Mouse (Mus musculus): ENCODE results near the gene St6galnac3. TPM values are rescaled to one million over a fixed set of nuclear protein-coding genes. Genes with fewer than 3 reads are reported as not detected.

Gene St6galnac3
- total and polyA plus RNA-seq, 3 experiments = 0.08 to 1.1 (median 0.38) TPM

DNA sequence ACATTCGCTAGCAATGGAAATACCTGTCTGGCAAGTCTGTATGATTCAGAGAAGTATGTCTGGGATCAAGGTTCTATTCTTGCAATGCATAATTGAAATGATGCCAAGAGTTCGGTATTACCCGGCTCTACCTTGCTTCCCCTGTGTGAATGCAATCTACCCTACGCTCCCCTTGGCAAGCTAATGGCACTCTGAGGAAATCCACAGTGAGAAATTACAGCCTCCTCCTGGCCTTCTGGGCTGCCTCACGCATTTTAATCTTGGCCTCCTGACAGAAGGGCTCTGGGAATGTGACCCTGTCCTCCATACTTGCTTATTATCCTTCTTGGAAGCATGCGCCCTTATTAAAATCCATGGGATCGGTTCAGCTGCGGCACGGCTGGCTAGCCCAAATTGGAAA is 235.3 kb downstream of the St6galnac3 start:
- dilution Hi-C loops (cut with MboI; ENCODE audit: extremely low pct_ligation_motif_present, extremely low pct_unique_long_range_greater_than_20kb, low sequenced_read_pairs) = no loop called here
- H3K4me1 ChIP-seq (ENCODE audit: control insufficient read depth in 1 of 2, insufficient read depth in 2 of 2) = peaks cover 5 to 13% of the 10 kb centered on the region in 2 experiments; a peak in 3 of 4 replicates
- no peak overlapping the region for H3K4me2 ChIP-seq (ENCODE audit: insufficient read depth, low read depth, poor library complexity, severe bottlenecking)
- H3K9ac ChIP-seq (ENCODE audit: insufficient read depth, low read depth) = no peak overlapping the region
- H3K9me3 ChIP-seq (replicated peaks; ENCODE audit: low read length) = no peaks in the 10 kb centered on the region
- H3K36me3 ChIP-seq (replicated peaks in 1 of 2; ENCODE audit: control insufficient read depth in 1 of 2, insufficient read depth in 1 of 2, low read length in 1 of 2) = no peaks in the 10 kb centered on the region
- H3K27ac ChIP-seq (ENCODE audit: insufficient read depth, low read depth) = no peak overlapping the region
- in situ Hi-C loops (cut with MboI; ENCODE audit: low pct_ligation_motif_present, low pct_unique_long_range_greater_than_20kb, low sequenced_read_pairs) = no loop called here
- H3K4me3 ChIP-seq (replicated peaks in 1 of 3; ENCODE audit: low read depth in 2 of 3, low read length in 2 of 3, poor library complexity in 1 of 3) = no peak overlapping the region
- TF ChIP-seq MAFK (IDR thresholded peaks at IDR 0.05; ENCODE audit: insufficient replicate concordance, low read length) (no peak), MYC (IDR thresholded peaks at IDR 0.05; ENCODE audit: low read depth, low read length) (no peak), POLR2AphosphoS2 (IDR thresholded peaks at IDR 0.05; ENCODE audit: low read depth, low read length) (no peak), TCF12 (IDR thresholded peaks at IDR 0.05; ENCODE audit: low read depth, low read length) (no peak), IRF4 (IDR thresholded peaks at IDR 0.05; ENCODE audit: low read depth, low read length) (no peak), ZNF384 (IDR thresholded peaks at IDR 0.05; ENCODE audit: low read depth, low read length) (no peak), CHD1 (IDR thresholded peaks at IDR 0.05; ENCODE audit: low read depth, low read length) (no peak), ETS1 (conservative IDR thresholded peaks at IDR 0.05; ENCODE audit: low read depth, low read length) (no peak), ELF1 (IDR thresholded peaks at IDR 0.05; ENCODE audit: low read depth, low read length) (no peak)
- H3K27me3 ChIP-seq (replicated peaks) = no peaks in the 10 kb centered on the region
- no peaks in the 10 kb centered on the region for H3K79me2 ChIP-seq (replicated peaks; ENCODE audit: control insufficient read depth, extremely low read depth, insufficient read depth, poor library complexity, severe bottlenecking)
- DNase-seq (ENCODE audit: extremely low read depth) = no peak

DNA sequence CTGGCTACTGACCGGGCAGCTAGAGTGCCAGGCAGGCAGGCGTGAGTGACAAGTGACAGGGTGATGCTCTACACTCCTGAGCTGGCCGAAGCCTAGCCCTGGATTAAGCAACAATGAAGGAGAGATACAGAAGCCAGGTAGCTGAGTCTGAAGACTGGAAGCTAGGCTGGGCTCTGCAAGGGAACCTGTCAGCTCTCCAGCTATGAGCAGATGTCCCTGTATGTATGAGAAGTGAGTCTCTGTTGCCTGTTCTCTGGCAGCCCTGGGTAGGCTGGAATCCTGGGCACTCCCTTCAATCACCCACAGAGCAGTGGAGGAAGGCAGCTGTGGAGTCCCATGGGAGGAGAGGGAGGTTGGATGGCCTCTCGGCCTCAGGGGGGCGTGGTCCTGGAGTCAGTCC is 236.0 kb downstream of the St6galnac3 start:
- DNase-seq (ENCODE audit: extremely low read depth) = peak; percentile 29
- Histone ChIP-seq H3K4me1 (ENCODE audit: control insufficient read depth in 1 of 2, insufficient read depth in 2 of 2) (peaks cover 5 to 13% of the 10 kb centered on the region in 2 experiments; a peak in 3 of 4 replicates), H3K9ac (ENCODE audit: insufficient read depth, low read depth) (no peak overlapping the region), H3K79me2 (replicated peaks; ENCODE audit: control insufficient read depth, extremely low read depth, insufficient read depth, poor library complexity, severe bottlenecking) (no peaks in the 10 kb centered on the region), H3K36me3 (replicated peaks in 1 of 2; ENCODE audit: control insufficient read depth in 1 of 2, insufficient read depth in 1 of 2, low read length in 1 of 2) (no peaks in the 10 kb centered on the region), H3K9me3 (replicated peaks; ENCODE audit: low read length) (no peaks in the 10 kb centered on the region), H3K4me2 (ENCODE audit: insufficient read depth, low read depth, poor library complexity, severe bottlenecking) (no peak overlapping the region), H3K27ac (ENCODE audit: insufficient read depth, low read depth) (no peak overlapping the region), H3K4me3 (replicated peaks in 1 of 3; ENCODE audit: low read depth in 2 of 3, low read length in 2 of 3, poor library complexity in 1 of 3) (no peak overlapping the region), H3K27me3 (replicated peaks) (no peaks in the 10 kb centered on the region)
- in situ Hi-C loops (cut with MboI; ENCODE audit: low pct_ligation_motif_present, low pct_unique_long_range_greater_than_20kb, low sequenced_read_pairs) (no loop called here), dilution Hi-C loops (cut with MboI; ENCODE audit: extremely low pct_ligation_motif_present, extremely low pct_unique_long_range_greater_than_20kb, low sequenced_read_pairs) (no loop called here)
- no peak for TF ChIP-seq ELF1 (IDR thresholded peaks at IDR 0.05; ENCODE audit: low read depth, low read length)
- TF ChIP-seq POLR2AphosphoS2 (IDR thresholded peaks at IDR 0.05; ENCODE audit: low read depth, low read length) = no peak

DNA sequence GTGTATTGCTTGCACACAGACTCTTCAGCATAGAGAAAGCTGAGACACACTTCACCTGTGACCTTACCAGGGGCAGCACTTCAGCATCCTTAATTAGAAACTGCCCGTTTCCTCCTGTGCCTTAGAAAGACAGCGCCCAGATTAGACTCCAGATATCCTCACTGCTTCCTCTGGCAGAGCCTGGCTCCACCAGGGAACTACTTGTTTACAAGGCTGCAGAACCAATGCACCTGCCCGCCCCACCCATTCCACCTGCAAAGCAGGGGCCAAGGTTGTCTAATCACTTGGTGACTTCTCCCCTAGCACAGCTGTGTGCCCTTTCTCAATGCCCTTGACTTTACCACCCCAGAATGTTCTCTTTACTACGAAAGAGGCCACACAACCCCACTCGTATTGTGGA is 239.8 kb downstream of the St6galnac3 start:
- H3K27me3 ChIP-seq (replicated peaks) = no peaks in the 10 kb centered on the region
- DNase-seq (ENCODE audit: extremely low read depth) = no peak
- H3K27ac ChIP-seq (ENCODE audit: insufficient read depth, low read depth) = no peak overlapping the region
- H3K4me3 ChIP-seq (replicated peaks in 1 of 3; ENCODE audit: low read depth in 2 of 3, low read length in 2 of 3, poor library complexity in 1 of 3) = no peak overlapping the region
- no peak overlapping the region for H3K9ac ChIP-seq (ENCODE audit: insufficient read depth, low read depth)
- TF ChIP-seq RCOR1 (conservative IDR thresholded peaks at IDR 0.05; ENCODE audit: low read depth, low read length) (no peak), ZC3H11A (IDR thresholded peaks at IDR 0.05; ENCODE audit: low read depth, low read length) (no peak), POLR2AphosphoS2 (IDR thresholded peaks at IDR 0.05; ENCODE audit: low read depth, low read length) (no peak), E2F4 (IDR thresholded peaks at IDR 0.05; ENCODE audit: insufficient replicate concordance, low read depth, low read length) (no peak), MAX (IDR thresholded peaks at IDR 0.05; ENCODE audit: low read length) (no peak), SIN3A (IDR thresholded peaks at IDR 0.05; ENCODE audit: low read length) (no peak), CHD1 (IDR thresholded peaks at IDR 0.05; ENCODE audit: low read depth, low read length) (no peak), MEF2A (IDR thresholded peaks at IDR 0.05; ENCODE audit: borderline replicate concordance, low read depth, low read length) (no peak), JUND (conservative IDR thresholded peaks at IDR 0.05; ENCODE audit: low read depth, low read length) (no peak), SMC3 (IDR thresholded peaks at IDR 0.05; ENCODE audit: low read depth, low read length) (no peak), NELFE (IDR thresholded peaks at IDR 0.05; ENCODE audit: low read depth, low read length) (no peak), ETS1 (conservative IDR thresholded peaks at IDR 0.05; ENCODE audit: low read depth, low read length) (no peak), USF2 (conservative IDR thresholded peaks at IDR 0.05; ENCODE audit: low read depth, low read length) (no peak), EP300 (IDR thresholded peaks at IDR 0.05; ENCODE audit: low read length) (no peak), USF1 (IDR thresholded peaks at IDR 0.05; ENCODE audit: low read depth, low read length) (no peak), RAD21 (IDR thresholded peaks at IDR 0.05; ENCODE audit: low read depth, low read length) (no peak)
- dilution Hi-C loops (cut with MboI; ENCODE audit: extremely low pct_ligation_motif_present, extremely low pct_unique_long_range_greater_than_20kb, low sequenced_read_pairs) (no loop called here), in situ Hi-C loops (cut with MboI; ENCODE audit: low pct_ligation_motif_present, low pct_unique_long_range_greater_than_20kb, low sequenced_read_pairs) (no loop called here)
- no peaks in the 10 kb centered on the region for H3K36me3 ChIP-seq (replicated peaks in 1 of 2; ENCODE audit: control insufficient read depth in 1 of 2, insufficient read depth in 1 of 2, low read length in 1 of 2)
- no peaks in the 10 kb centered on the region for H3K79me2 ChIP-seq (replicated peaks; ENCODE audit: control insufficient read depth, extremely low read depth, insufficient read depth, poor library complexity, severe bottlenecking)
- no peak overlapping the region for H3K4me2 ChIP-seq (ENCODE audit: insufficient read depth, low read depth, poor library complexity, severe bottlenecking)
- H3K4me1 ChIP-seq (ENCODE audit: control insufficient read depth in 1 of 2, insufficient read depth in 2 of 2) = peaks cover 16 to 25% of the 10 kb centered on the region in 2 experiments
- H3K9me3 ChIP-seq (replicated peaks; ENCODE audit: low read length) = no peaks in the 10 kb centered on the region

All from CH12.LX (cell line).